Mouse (Mus musculus) CD4-positive helper T cell, adult 2 months (primary cell): ENCODE measurements at regions not wholly inside any gene's neighbourhood (a gene's known extent, or its start where the extent isn't known, plus 50 kb on each side); places are given as distances from the start of the nearest gene placed in this dataset.

Source experiments
- DNase-seq: peaks from one replicate; pipeline ENCODE4 v3.0.0-alpha.2; 2012; ENCODE audit warnings: low read depth, missing footprints, low spot score

GRCm38 (mm10) chr3:41179037-41179880 is 96.4 kb upstream of the Pgrmc2 start:
- no peak for DNase-seq

- DNase-seq = no peak
These were observed 94.3 kb upstream of the Pgrmc2 start for GRCm38 (mm10) chr3:41177124-41177523.

- DNase-seq = no peak
These were observed 92.5 kb upstream of the Pgrmc2 start for GRCm38 (mm10) chr3:41175356-41175755.

- DNase-seq = no peak
These were observed 90.7 kb upstream of the Pgrmc2 start for GRCm38 (mm10) chr3:41173561-41173960.

- DNase-seq = no peak
These were observed 89.7 kb upstream of the Pgrmc2 start for GRCm38 (mm10) chr3:41172306-41173215.

GRCm38 (mm10) chr3:41171772-41172171 is 88.9 kb upstream of the Pgrmc2 start:
- no peak for DNase-seq

GRCm38 (mm10) chr3:41171310-41171709 is 88.5 kb upstream of the Pgrmc2 start:
- DNase-seq = no peak

GRCm38 (mm10) chr3:41170566-41170965 is 87.7 kb upstream of the Pgrmc2 start:
- DNase-seq = no peak

GRCm38 (mm10) chr3:41169430-41169829 is 86.6 kb upstream of the Pgrmc2 start:
- DNase-seq = no peak

GRCm38 (mm10) chr3:41168181-41168967 is 85.5 kb upstream of the Pgrmc2 start:
- peak; percentile 23 for DNase-seq

- DNase-seq = no peak
These were observed 84.6 kb upstream of the Pgrmc2 start for GRCm38 (mm10) chr3:41167476-41167875.

- no peak for DNase-seq
These were observed 81.9 kb upstream of the Pgrmc2 start for GRCm38 (mm10) chr3:41164736-41165135.

GRCm38 (mm10) chr3:41163767-41164166 is 80.9 kb upstream of the Pgrmc2 start:
- no peak for DNase-seq

GRCm38 (mm10) chr3:41162514-41162913 is 79.7 kb upstream of the Pgrmc2 start:
- DNase-seq = no peak

GRCm38 (mm10) chr3:41160648-41161047 is 77.8 kb upstream of the Pgrmc2 start:
- no peak for DNase-seq

- DNase-seq = no peak
These were observed 75.6 kb upstream of the Pgrmc2 start for GRCm38 (mm10) chr3:41158314-41158973.

- no peak for DNase-seq
These were observed 74.6 kb upstream of the Pgrmc2 start for GRCm38 (mm10) chr3:41157428-41157827.

- no peak for DNase-seq
These were observed 73.7 kb upstream of the Pgrmc2 start for GRCm38 (mm10) chr3:41156562-41156961.

GRCm38 (mm10) chr3:41155132-41155760 is 72.4 kb upstream of the Pgrmc2 start:
- no peak for DNase-seq

- DNase-seq = no peak
These were observed 71.6 kb upstream of the Pgrmc2 start for GRCm38 (mm10) chr3:41154402-41154801.

GRCm38 (mm10) chr3:41151989-41152388 is 69.1 kb upstream of the Pgrmc2 start:
- no peak for DNase-seq
